ENCODE assay signal across 11 mouse cellular contexts in genomic region chr5:65521803-65522202, GRCm38 (mm10). TPM values are rescaled to one million over a fixed set of nuclear protein-coding genes. Genes with fewer than 3 reads are reported as not detected.
DNase-seq lines count a peak whose midpoint lies in the region; ATAC-seq and TF ChIP-seq lines count a peak whose summit lies in the region.
"Had no signal": no experiment of that assay in that cellular context is flagged by ENCODE, and none has a peak within 500 bp of the region (broad histone marks: within the 10 kb centered on the region; RNA-seq: fewer than 3 reads in every experiment).

No protein-coding gene starts in this region.

- ATAC-seq in midbrain, embryonic 14.5 days (ENCODE audit: low FRiP score, low TSS enrichment): no peak
- peak; percentile 67; the same call in 1 of the 2 replicates for ATAC-seq in granulocyte monocyte progenitor cell, adult 5-6 weeks (replicated peaks; ENCODE audit: poor library complexity, severe bottlenecking)

- no peak overlapping the region for H3K4me2 ChIP-seq in midbrain, embryonic 14.5 days (ENCODE audit: low read length)
- H3K4me2 ChIP-seq: hindbrain, embryonic 15.5 days; lung, embryonic 15.5 days had no signal

- H3K27ac ChIP-seq in gastrocnemius, adult 2 months: no peak overlapping the region
- H3K27ac ChIP-seq in midbrain, embryonic 14.5 days (replicated peaks; ENCODE audit: low read depth, low read length): no peak overlapping the region
- H3K27ac ChIP-seq in midbrain, embryonic 10.5 days (replicated peaks): no peak overlapping the region
- H3K27ac ChIP-seq: hindbrain, embryonic 15.5 days; lung, embryonic 15.5 days had no signal

- no peaks in the 10 kb centered on the region for H3K27me3 ChIP-seq in midbrain, embryonic 14.5 days (ENCODE audit: control insufficient read depth, insufficient read depth, low read length)
- peaks cover 18% of the 10 kb centered on the region for H3K27me3 ChIP-seq in midbrain, embryonic 10.5 days (ENCODE audit: low read depth, poor library complexity, severe bottlenecking)
- H3K27me3 ChIP-seq: hindbrain, embryonic 15.5 days; lung, embryonic 15.5 days had no signal

- no peak for DNase-seq in gastrocnemius, adult 2 months
- DNase-seq in gastrocnemius, adult 8-10 months (ENCODE audit: low spot score in 2 of 2): no peak
- peak; percentile 35 for DNase-seq in midbrain, embryonic 14.5 days
- no peak for DNase-seq in midbrain, embryonic 10.5 days (ENCODE audit: low spot score)
- DNase-seq in thymus, postnatal 25 days: peak; percentile 18
- DNase-seq in right cerebral cortex, postnatal 25 days: no peak
- no peak for DNase-seq in urinary bladder, postnatal 36 days (ENCODE audit: low spot score in 2 of 2)

- intact Hi-C loops in gastrocnemius, adult 2 months (cut with DNase I): no loop called here

- no peaks in the 10 kb centered on the region for H3K9me3 ChIP-seq in midbrain, embryonic 14.5 days (ENCODE audit: control insufficient read depth, low read length)
- H3K9me3 ChIP-seq in midbrain, embryonic 10.5 days (replicated peaks): no peaks in the 10 kb centered on the region
- H3K9me3 ChIP-seq: hindbrain, embryonic 15.5 days; lung, embryonic 15.5 days had no signal

- H3K4me3 ChIP-seq in gastrocnemius, adult 2 months: no peak overlapping the region
- no peak overlapping the region for H3K4me3 ChIP-seq in midbrain, embryonic 14.5 days (replicated peaks; ENCODE audit: low read depth, low read length)
- no peak overlapping the region for H3K4me3 ChIP-seq in midbrain, embryonic 10.5 days
- H3K4me3 ChIP-seq: hindbrain, embryonic 15.5 days; lung, embryonic 15.5 days had no signal

- WGBS in midbrain, embryonic 14.5 days: 74% methylated on average over 1 of the region's 1 CpGs
- WGBS in midbrain, embryonic 10.5 days: 83% methylated on average over 1 of the region's 1 CpGs

- peaks cover 3% of the 10 kb centered on the region; the same call in 1 of the 2 replicates for H3K4me1 ChIP-seq in midbrain, embryonic 14.5 days (ENCODE audit: control insufficient read depth, insufficient read depth, low read length)
- H3K4me1 ChIP-seq in midbrain, embryonic 10.5 days: peaks cover 19% of the 10 kb centered on the region
- H3K4me1 ChIP-seq: hindbrain, embryonic 15.5 days; lung, embryonic 15.5 days had no signal

- no peaks in the 10 kb centered on the region for H3K36me3 ChIP-seq in midbrain, embryonic 14.5 days (ENCODE audit: control insufficient read depth, insufficient read depth, low read length)
- H3K36me3 ChIP-seq in midbrain, embryonic 10.5 days: no peaks in the 10 kb centered on the region
- H3K36me3 ChIP-seq: hindbrain, embryonic 15.5 days; lung, embryonic 15.5 days had no signal

- no peak overlapping the region for H3K9ac ChIP-seq in midbrain, embryonic 14.5 days (replicated peaks; ENCODE audit: low read length)
- H3K9ac ChIP-seq: hindbrain, embryonic 15.5 days; lung, embryonic 15.5 days had no signal

- peak; percentile 29 for TF ChIP-seq CTCF in gastrocnemius, adult 2 months (IDR thresholded peaks at IDR 0.05)

RNA-seq across cellular contexts. Expression of gene Smim14, which starts 15.2 kb away (rescaled TPM):
- total RNA-seq in gastrocnemius, adult 2 months (2021): 10 to 100 TPM; 39.2 to 41.7 TPM
- 10 to 100 TPM; 29.1 to 34.4 (median 30.4) TPM for total RNA-seq in gastrocnemius, adult 8-10 months (2022)
- 196 and 212 TPM in 2 replicates for polyA plus RNA-seq in midbrain, embryonic 14.5 days (2014; fragmentation: Nextera tagmentation; extraction: Ambion mirVana)
- 68.6 and 78.9 TPM in 2 replicates for polyA plus RNA-seq in midbrain, embryonic 10.5 days (2016; fragmentation: Nextera tagmentation; extraction: Ambion mirVana)
- total RNA-seq in granulocyte monocyte progenitor cell, adult 5-6 weeks (2014; fragmentation: Nextera tagmentation): 127 and 147 TPM in 2 replicates
- 95.5 and 104 TPM in 2 replicates for total RNA-seq in granulocyte monocyte progenitor cell, adult 5-6 weeks (2017)

RNA-seq across cellular contexts. Expression of gene Ube2k, which starts 15.2 kb away (rescaled TPM):
- total RNA-seq in gastrocnemius, adult 2 months (2021): 10 to 100 TPM; 62.1 to 65.9 TPM
- total RNA-seq in gastrocnemius, adult 8-10 months (2022): 10 to 100 TPM; 47.2 to 60.8 (median 55.1) TPM
- polyA plus RNA-seq in midbrain, embryonic 14.5 days (2014; fragmentation: Nextera tagmentation; extraction: Ambion mirVana): 155 and 182 TPM in 2 replicates
- 182 and 192 TPM in 2 replicates for polyA plus RNA-seq in midbrain, embryonic 10.5 days (2016; fragmentation: Nextera tagmentation; extraction: Ambion mirVana)
- 151 and 175 TPM in 2 replicates for total RNA-seq in granulocyte monocyte progenitor cell, adult 5-6 weeks (2014; fragmentation: Nextera tagmentation)
- total RNA-seq in granulocyte monocyte progenitor cell, adult 5-6 weeks (2017): 34.3 and 49.7 TPM in 2 replicates

RNA-seq across cellular contexts. Expression of gene Gm43552, which starts 29.2 kb away (rescaled TPM):
- not detected for total RNA-seq in gastrocnemius, adult 2 months (2021)
- total RNA-seq in gastrocnemius, adult 8-10 months (2022): 1 to 10 TPM in 2 of 4 experiments, not detected in 2; 1.4 to 6.5 TPM
- polyA plus RNA-seq in midbrain, embryonic 14.5 days (2014; fragmentation: Nextera tagmentation; extraction: Ambion mirVana): 3.0 TPM in 1 of 2 replicates, not detected in the other
- polyA plus RNA-seq in midbrain, embryonic 10.5 days (2016; fragmentation: Nextera tagmentation; extraction: Ambion mirVana): not detected in 2 replicates
- total RNA-seq in granulocyte monocyte progenitor cell, adult 5-6 weeks (2014; fragmentation: Nextera tagmentation): not detected in 2 replicates
- not detected in 2 replicates for total RNA-seq in granulocyte monocyte progenitor cell, adult 5-6 weeks (2017)
- total RNA-seq: common myeloid progenitor, adult 5-6 weeks had no signal
- polyA plus RNA-seq: hindbrain, embryonic 15.5 days; lung, embryonic 15.5 days had no signal

Comparison
In these comparisons a context has a peak if more than half of its experiments do, and no peak if none do; other contexts are left out.
1. DNase-seq: peak in midbrain, embryonic 14.5 days (single experiment) and thymus, postnatal 25 days (single experiment); none in gastrocnemius, adult 2 months (single experiment), gastrocnemius, adult 8-10 months (0 of 2), midbrain, embryonic 10.5 days (single experiment), right cerebral cortex, postnatal 25 days (single experiment) and urinary bladder, postnatal 36 days (0 of 2).